Mouse (Mus musculus): ENCODE measurements around the gene Fstl4. TPM values are rescaled to one million over a fixed set of nuclear protein-coding genes. Genes with fewer than 3 reads are reported as not detected.

The Fstl4 gene
- 6.0 and 6.3 TPM in 2 replicates for polyA plus RNA-seq (2014; fragmentation: Nextera tagmentation; extraction: Ambion mirVana)

DNA sequence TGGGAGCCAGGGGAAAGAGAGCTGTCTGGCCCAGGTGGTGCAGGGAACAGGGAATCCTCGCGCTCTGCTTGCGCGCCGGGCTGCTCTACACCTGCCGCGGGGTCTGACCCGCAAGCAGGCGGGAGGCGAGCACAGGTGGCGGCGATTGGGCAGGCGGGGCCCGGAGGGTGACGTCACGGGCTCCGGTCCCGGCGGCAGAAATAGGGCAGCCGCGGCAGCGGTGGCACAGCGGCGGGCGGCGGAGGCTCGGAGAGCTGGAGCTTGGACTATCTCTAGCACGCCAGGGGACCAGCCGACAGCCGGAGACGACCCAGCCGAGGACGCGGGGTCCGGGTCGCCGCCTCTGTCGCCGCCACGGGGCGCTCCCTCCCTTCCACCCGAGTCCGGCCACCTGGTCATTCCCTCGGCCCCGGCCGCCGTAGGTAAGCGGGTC lies at the start of gene Fstl4:
Gene Fstl4, plus strand, starts transcription at position 174 of the 433 bp plus-strand sequence.
- H3K27ac ChIP-seq (replicated peaks in 1 of 2; ENCODE audit: control insufficient read depth in 1 of 2, insufficient read depth in 1 of 2, low read depth in 2 of 2, low read length in 2 of 2) = peak within 1 kb of the TSS in 1 of 2 experiments; percentile 53; a peak in 1 of 4 replicates
- ATAC-seq (ENCODE audit: insufficient number of reproducible peaks, insufficient read depth, low FRiP score, low read depth) = no peak
- peak within 1 kb of the TSS; percentile 97 for H3K4me2 ChIP-seq (ENCODE audit: low read length)
- no peaks in the 10 kb centered on the region for H3K9me3 ChIP-seq (ENCODE audit: control insufficient read depth, low read length)
- H3K4me1 ChIP-seq (ENCODE audit: control insufficient read depth in 2 of 2, insufficient read depth in 2 of 2, low read length in 2 of 2) = peaks cover 3 to 7% of the 10 kb centered on the region in 2 experiments; a peak in 2 of 4 replicates
- peak within 1 kb of the TSS; percentile 66 to 70 for H3K4me3 ChIP-seq (ENCODE audit: control insufficient read depth in 1 of 2, insufficient read depth in 1 of 2, low read depth in 1 of 2, low read length in 2 of 2)
- peaks cover 43% of the 10 kb centered on the region for H3K27me3 ChIP-seq (ENCODE audit: control insufficient read depth, insufficient read depth, low read length)
- peak within 1 kb of the TSS; percentile 77 for H3K9ac ChIP-seq (ENCODE audit: low read length)
- WGBS = under 1% methylated on average over 44 of the region's 48 CpGs
- H3K36me3 ChIP-seq (ENCODE audit: control insufficient read depth, insufficient read depth, low read length) = no peaks in the 10 kb centered on the region

DNA sequence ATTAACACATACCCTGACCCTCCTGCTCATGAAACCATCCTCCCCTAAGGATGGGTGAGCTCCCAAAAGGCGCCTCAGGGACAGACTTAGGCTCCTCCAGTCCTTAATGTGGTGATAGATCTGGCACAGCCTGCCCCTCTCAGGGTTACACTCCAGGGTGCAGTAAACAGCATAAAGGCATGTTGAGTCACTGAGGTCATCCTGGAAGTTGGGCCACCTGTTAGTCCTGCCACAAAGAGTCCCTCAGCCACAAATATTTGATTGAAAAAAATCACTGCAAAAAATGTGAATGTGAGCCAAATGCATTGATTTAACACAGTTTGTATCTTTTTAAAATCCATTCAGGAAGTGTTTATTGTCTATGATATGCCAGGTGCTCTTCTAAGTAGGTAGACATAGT lies 45.9 kb upstream of the Fstl4 start:
- Histone ChIP-seq H3K4me2 (ENCODE audit: low read length) (no peak overlapping the region), H3K27ac (replicated peaks in 1 of 2; ENCODE audit: control insufficient read depth in 1 of 2, insufficient read depth in 1 of 2, low read depth in 2 of 2, low read length in 2 of 2) (no peak overlapping the region), H3K9me3 (ENCODE audit: control insufficient read depth, low read length) (no peaks in the 10 kb centered on the region), H3K4me1 (ENCODE audit: control insufficient read depth in 2 of 2, insufficient read depth in 2 of 2, low read length in 2 of 2) (no peaks in the 10 kb centered on the region), H3K36me3 (ENCODE audit: control insufficient read depth, insufficient read depth, low read length) (no peaks in the 10 kb centered on the region), H3K9ac (ENCODE audit: low read length) (no peak overlapping the region), H3K4me3 (ENCODE audit: control insufficient read depth in 1 of 2, insufficient read depth in 1 of 2, low read depth in 1 of 2, low read length in 2 of 2) (no peak overlapping the region), H3K27me3 (ENCODE audit: control insufficient read depth, insufficient read depth, low read length) (no peaks in the 10 kb centered on the region)
- WGBS = 70% methylated on average over 1 of the region's 1 CpGs
- no peak for ATAC-seq (ENCODE audit: insufficient number of reproducible peaks, insufficient read depth, low FRiP score, low read depth)

- Histone ChIP-seq H3K4me1 (ENCODE audit: control insufficient read depth in 2 of 2, insufficient read depth in 2 of 2, low read length in 2 of 2) (no peaks in the 10 kb centered on the region), H3K9me3 (ENCODE audit: control insufficient read depth, low read length) (peaks cover 2% of the 10 kb centered on the region; the same call in 1 of the 2 replicates), H3K27ac (replicated peaks in 1 of 2; ENCODE audit: control insufficient read depth in 1 of 2, insufficient read depth in 1 of 2, low read depth in 2 of 2, low read length in 2 of 2) (no peak overlapping the region), H3K4me2 (ENCODE audit: low read length) (no peak overlapping the region), H3K9ac (ENCODE audit: low read length) (no peak overlapping the region), H3K4me3 (ENCODE audit: control insufficient read depth in 1 of 2, insufficient read depth in 1 of 2, low read depth in 1 of 2, low read length in 2 of 2) (no peak overlapping the region), H3K36me3 (ENCODE audit: control insufficient read depth, insufficient read depth, low read length) (no peaks in the 10 kb centered on the region), H3K27me3 (ENCODE audit: control insufficient read depth, insufficient read depth, low read length) (no peaks in the 10 kb centered on the region)
- no peak for ATAC-seq (ENCODE audit: insufficient number of reproducible peaks, insufficient read depth, low FRiP score, low read depth)
- WGBS = 81% methylated on average over 6 of the region's 6 CpGs
These were observed 43.3 kb upstream of the Fstl4 start for GRCm38 (mm10) chr11:52721087-52721486.

GRCm38 (mm10) chr11:52722706-52723105 lies 41.7 kb upstream of the Fstl4 start:
- no peak overlapping the region for H3K27ac ChIP-seq (replicated peaks in 1 of 2; ENCODE audit: control insufficient read depth in 1 of 2, insufficient read depth in 1 of 2, low read depth in 2 of 2, low read length in 2 of 2)
- H3K4me2 ChIP-seq (ENCODE audit: low read length) = no peak overlapping the region
- no peak overlapping the region for H3K4me3 ChIP-seq (ENCODE audit: control insufficient read depth in 1 of 2, insufficient read depth in 1 of 2, low read depth in 1 of 2, low read length in 2 of 2)
- 82% methylated on average over 4 of the region's 4 CpGs for WGBS
- H3K36me3 ChIP-seq (ENCODE audit: control insufficient read depth, insufficient read depth, low read length) = no peaks in the 10 kb centered on the region
- no peaks in the 10 kb centered on the region for H3K27me3 ChIP-seq (ENCODE audit: control insufficient read depth, insufficient read depth, low read length)
- no peaks in the 10 kb centered on the region for H3K4me1 ChIP-seq (ENCODE audit: control insufficient read depth in 2 of 2, insufficient read depth in 2 of 2, low read length in 2 of 2)
- H3K9ac ChIP-seq (ENCODE audit: low read length) = no peak overlapping the region
- H3K9me3 ChIP-seq (ENCODE audit: control insufficient read depth, low read length) = peaks cover 4% of the 10 kb centered on the region; the same call in 1 of the 2 replicates
- no peak for ATAC-seq (ENCODE audit: insufficient number of reproducible peaks, insufficient read depth, low FRiP score, low read depth)

- no peak overlapping the region for H3K27ac ChIP-seq (replicated peaks in 1 of 2; ENCODE audit: control insufficient read depth in 1 of 2, insufficient read depth in 1 of 2, low read depth in 2 of 2, low read length in 2 of 2)
- no peaks in the 10 kb centered on the region for H3K27me3 ChIP-seq (ENCODE audit: control insufficient read depth, insufficient read depth, low read length)
- 90% methylated on average over 1 of the region's 1 CpGs for WGBS
- H3K9me3 ChIP-seq (ENCODE audit: control insufficient read depth, low read length) = peaks cover 4% of the 10 kb centered on the region; the same call in 1 of the 2 replicates
- no peak overlapping the region for H3K4me3 ChIP-seq (ENCODE audit: control insufficient read depth in 1 of 2, insufficient read depth in 1 of 2, low read depth in 1 of 2, low read length in 2 of 2)
- no peak overlapping the region for H3K4me2 ChIP-seq (ENCODE audit: low read length)
- H3K36me3 ChIP-seq (ENCODE audit: control insufficient read depth, insufficient read depth, low read length) = no peaks in the 10 kb centered on the region
- no peak for ATAC-seq (ENCODE audit: insufficient number of reproducible peaks, insufficient read depth, low FRiP score, low read depth)
- no peak overlapping the region for H3K9ac ChIP-seq (ENCODE audit: low read length)
- H3K4me1 ChIP-seq (ENCODE audit: control insufficient read depth in 2 of 2, insufficient read depth in 2 of 2, low read length in 2 of 2) = no peaks in the 10 kb centered on the region
These were observed 38.4 kb upstream of the Fstl4 start for GRCm38 (mm10) chr11:52726001-52726400.

DNA sequence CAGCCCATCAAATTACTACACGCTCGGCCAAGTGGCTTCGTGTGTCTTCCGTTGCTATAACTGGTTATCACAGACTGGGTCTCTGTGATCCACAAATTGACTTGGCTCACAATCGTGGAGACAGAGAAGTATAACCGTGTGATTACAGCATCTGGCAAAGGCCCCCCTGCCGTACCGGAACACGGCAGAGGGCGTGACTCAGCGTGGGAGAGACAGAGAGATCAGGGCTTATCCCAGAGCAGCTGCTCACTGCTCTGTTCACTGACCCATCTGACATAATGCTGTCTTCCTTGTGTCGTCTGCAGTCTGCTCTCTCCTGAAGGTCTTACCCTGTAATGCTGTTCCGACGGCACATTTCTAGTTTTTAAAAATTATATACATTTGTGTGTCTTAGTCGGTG lies 36.0 kb upstream of the Fstl4 start:
- Histone ChIP-seq H3K27ac (replicated peaks in 1 of 2; ENCODE audit: control insufficient read depth in 1 of 2, insufficient read depth in 1 of 2, low read depth in 2 of 2, low read length in 2 of 2) (no peak overlapping the region), H3K4me3 (ENCODE audit: control insufficient read depth in 1 of 2, insufficient read depth in 1 of 2, low read depth in 1 of 2, low read length in 2 of 2) (no peak overlapping the region), H3K27me3 (ENCODE audit: control insufficient read depth, insufficient read depth, low read length) (no peaks in the 10 kb centered on the region), H3K4me1 (ENCODE audit: control insufficient read depth in 2 of 2, insufficient read depth in 2 of 2, low read length in 2 of 2) (no peaks in the 10 kb centered on the region), H3K9ac (ENCODE audit: low read length) (no peak overlapping the region), H3K9me3 (ENCODE audit: control insufficient read depth, low read length) (peaks cover 4% of the 10 kb centered on the region; the same call in 1 of the 2 replicates), H3K4me2 (ENCODE audit: low read length) (no peak overlapping the region), H3K36me3 (ENCODE audit: control insufficient read depth, insufficient read depth, low read length) (no peaks in the 10 kb centered on the region)
- ATAC-seq (ENCODE audit: insufficient number of reproducible peaks, insufficient read depth, low FRiP score, low read depth) = no peak
- WGBS = 71% methylated on average over 15 of the region's 15 CpGs

DNA sequence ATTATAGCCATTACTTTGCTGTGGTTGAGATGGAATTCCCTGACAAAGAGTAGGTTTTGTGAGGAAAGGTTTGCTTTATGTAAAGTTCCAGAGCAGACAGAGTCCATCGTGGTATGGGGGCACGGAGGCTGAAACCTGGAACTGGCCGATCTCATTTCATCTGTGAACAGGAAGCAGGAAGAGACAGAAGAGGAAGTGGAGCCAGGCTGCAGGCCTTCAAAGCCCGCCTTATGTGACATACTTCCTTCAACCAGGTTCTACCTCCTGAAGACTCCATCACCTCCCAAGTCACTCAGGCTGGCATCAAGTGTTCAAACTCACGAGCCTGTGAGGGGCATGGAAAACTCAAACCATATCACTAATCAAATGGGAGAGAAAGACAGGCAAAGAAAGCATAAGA lies 34.5 kb upstream of the Fstl4 start:
- H3K27me3 ChIP-seq (ENCODE audit: control insufficient read depth, insufficient read depth, low read length) = no peaks in the 10 kb centered on the region

GRCm38 (mm10) chr11:52731979-52732378 lies 32.5 kb upstream of the Fstl4 start:
- no peak overlapping the region for H3K27ac ChIP-seq (replicated peaks in 1 of 2; ENCODE audit: control insufficient read depth in 1 of 2, insufficient read depth in 1 of 2, low read depth in 2 of 2, low read length in 2 of 2)
- no peak overlapping the region for H3K4me2 ChIP-seq (ENCODE audit: low read length)
- no peak for ATAC-seq (ENCODE audit: insufficient number of reproducible peaks, insufficient read depth, low FRiP score, low read depth)
- H3K36me3 ChIP-seq (ENCODE audit: control insufficient read depth, insufficient read depth, low read length) = no peaks in the 10 kb centered on the region
- WGBS = 52% methylated on average over 8 of the region's 8 CpGs
- no peak overlapping the region for H3K9ac ChIP-seq (ENCODE audit: low read length)
- no peaks in the 10 kb centered on the region for H3K27me3 ChIP-seq (ENCODE audit: control insufficient read depth, insufficient read depth, low read length)
- H3K4me3 ChIP-seq (ENCODE audit: control insufficient read depth in 1 of 2, insufficient read depth in 1 of 2, low read depth in 1 of 2, low read length in 2 of 2) = no peak overlapping the region
- no peaks in the 10 kb centered on the region for H3K9me3 ChIP-seq (ENCODE audit: control insufficient read depth, low read length)
- peaks cover 0 to 7% of the 10 kb centered on the region in 2 experiments; a peak in 1 of 4 replicates for H3K4me1 ChIP-seq (ENCODE audit: control insufficient read depth in 2 of 2, insufficient read depth in 2 of 2, low read length in 2 of 2)

More for the DNA sequence above, 34.5 kb upstream of the Fstl4 start:
- no peaks in the 10 kb centered on the region for H3K36me3 ChIP-seq (ENCODE audit: control insufficient read depth, insufficient read depth, low read length)
- 76% methylated on average over 5 of the region's 5 CpGs for WGBS
- H3K4me1 ChIP-seq (ENCODE audit: control insufficient read depth in 2 of 2, insufficient read depth in 2 of 2, low read length in 2 of 2) = no peaks in the 10 kb centered on the region
- H3K27ac ChIP-seq (replicated peaks in 1 of 2; ENCODE audit: control insufficient read depth in 1 of 2, insufficient read depth in 1 of 2, low read depth in 2 of 2, low read length in 2 of 2) = no peak overlapping the region
- no peak overlapping the region for H3K4me2 ChIP-seq (ENCODE audit: low read length)
- ATAC-seq (ENCODE audit: insufficient number of reproducible peaks, insufficient read depth, low FRiP score, low read depth) = no peak
- H3K9me3 ChIP-seq (ENCODE audit: control insufficient read depth, low read length) = peaks cover 4% of the 10 kb centered on the region; the same call in 1 of the 2 replicates
- H3K4me3 ChIP-seq (ENCODE audit: control insufficient read depth in 1 of 2, insufficient read depth in 1 of 2, low read depth in 1 of 2, low read length in 2 of 2) = no peak overlapping the region
- H3K9ac ChIP-seq (ENCODE audit: low read length) = no peak overlapping the region
